Mouse (Mus musculus) cerebellum, adult 2 months (tissue): ENCODE results near the gene Pde10a. TPM values are rescaled to one million over a fixed set of nuclear protein-coding genes. Genes with fewer than 3 reads are reported as not detected.

Experiments used
- DNase-seq, 2 experiments: peaks; one replicate each; pipeline ENCODE4 v3.0.0; 2021
- H3K27ac ChIP-seq: fragments of 200-500 bp; 2 replicates; pipeline ENCODE4 v1.5.1; 2012; ENCODE audit warnings: low read length, control low read depth, inconsistent platforms; ENCODE audit not compliant: insufficient read depth
- H3K27me3 ChIP-seq: fragments of 200-500 bp; 2 replicates; pipeline ENCODE4 v1.6.1; 2012; ENCODE audit warnings: inconsistent platforms, mild to moderate bottlenecking, low read length, moderate library complexity; ENCODE audit not compliant: control insufficient read depth, insufficient read depth
- H3K4me1 ChIP-seq: fragments of 200-500 bp; 2 replicates; pipeline ENCODE4 v1.6.1; 2011; ENCODE audit warnings: low read length; ENCODE audit not compliant: control insufficient read depth, insufficient read depth
- H3K4me3 ChIP-seq: fragments of 200-500 bp; replicated peaks from 2 replicates; pipeline ENCODE3; 2011; ENCODE audit warnings: mild to moderate bottlenecking, low read depth, low read length, control low read depth; ENCODE audit not compliant: insufficient read depth
- CTCF ChIP-seq: fragments of 200-500 bp; IDR thresholded peaks from 2 replicates; pipeline ENCODE4 v1.5.1; 2011; ENCODE audit warnings: low read depth, mild to moderate bottlenecking, control low read depth, low read length, moderate library complexity, borderline replicate concordance; ENCODE audit not compliant: insufficient read depth
- POLR2A ChIP-seq: fragments of 200-500 bp; IDR thresholded peaks from 2 replicates; pipeline ENCODE4 v1.6.1; 2011; ENCODE audit warnings: low read length, control low read depth, borderline replicate concordance; ENCODE audit not compliant: insufficient read depth
- WGBS: fragments of 180-500 bp; shearing (Covaris S2); methylation state at CpG from one replicate; pipeline ENCODE4 v1.1.7; 2018; 5-methylcytosine and 5-hydroxymethylcytosine counted together
- polyA plus RNA-seq: library from polyadenylated mRNA; depleted of rRNA; stranded (reverse); fragments of >200 nt; gene quantifications from 2 replicates; pipeline ENCODE4 v1.2.3, GENCODE M21; 2012

Pde10a gene
- polyA plus RNA-seq, 1 experiment, result 40.9 TPM

DNA sequence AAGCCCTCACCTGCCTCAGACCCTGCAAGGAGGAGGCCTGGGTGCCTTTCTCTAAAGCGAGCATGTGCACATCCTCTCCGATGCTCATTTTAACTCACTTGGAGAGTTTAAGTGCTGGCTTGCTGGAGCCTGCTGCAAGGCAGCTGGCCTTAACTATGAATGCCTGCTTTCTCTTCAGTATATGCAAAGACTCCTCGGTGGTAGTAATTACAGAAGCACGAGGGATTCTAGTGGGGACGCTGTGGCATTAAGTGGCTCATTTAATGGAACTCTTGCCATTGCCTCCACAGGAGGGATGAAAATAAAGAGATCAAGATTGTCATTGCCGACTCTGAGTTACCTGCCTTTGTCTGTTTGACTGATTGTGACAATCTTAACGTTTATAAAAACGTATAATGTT is 101.2 kb downstream of the Pde10a start:
- no peak for TF ChIP-seq POLR2A
- no peak overlapping the region for H3K27ac ChIP-seq
- no peak overlapping the region for H3K4me3 ChIP-seq
- WGBS, result 47% methylated on average over 8 of the region's 8 CpGs
- no peaks in the 10 kb centered on the region for H3K27me3 ChIP-seq
- H3K4me1 ChIP-seq, result peaks cover 17% of the 10 kb centered on the region
- DNase-seq, result no peak

DNA sequence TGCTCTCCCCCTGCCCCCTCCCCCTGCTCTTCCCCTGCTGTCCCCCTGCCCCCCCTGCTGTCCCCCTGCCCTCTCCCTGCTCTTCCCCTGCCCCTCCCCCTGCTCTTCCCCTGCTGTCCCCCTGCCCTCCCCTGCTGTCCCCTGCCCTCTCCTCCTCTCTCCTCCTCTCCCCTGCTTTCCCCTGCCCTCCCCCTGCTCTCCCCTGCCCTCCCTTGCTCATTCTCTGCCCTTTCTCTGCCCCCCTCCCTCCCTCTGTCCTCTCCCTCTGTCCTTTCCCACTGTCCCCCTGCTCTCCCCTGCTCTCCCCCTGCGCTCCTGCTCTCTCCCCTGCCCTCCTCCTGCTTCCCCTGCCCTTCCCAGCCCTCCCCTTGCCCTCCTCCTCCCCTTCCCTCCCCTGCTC is 106.5 kb downstream of the Pde10a start:
- TF ChIP-seq POLR2A (no peak), CTCF (no peak)
- H3K27ac ChIP-seq, result no peak overlapping the region
- DNase-seq, result peak in 1 of 2 experiments; percentile 2
- H3K4me1 ChIP-seq, result peaks cover 23% of the 10 kb centered on the region
- WGBS, result 57% methylated on average over 1 of the region's 1 CpGs
- H3K27me3 ChIP-seq, result no peaks in the 10 kb centered on the region
- no peak overlapping the region for H3K4me3 ChIP-seq

DNA sequence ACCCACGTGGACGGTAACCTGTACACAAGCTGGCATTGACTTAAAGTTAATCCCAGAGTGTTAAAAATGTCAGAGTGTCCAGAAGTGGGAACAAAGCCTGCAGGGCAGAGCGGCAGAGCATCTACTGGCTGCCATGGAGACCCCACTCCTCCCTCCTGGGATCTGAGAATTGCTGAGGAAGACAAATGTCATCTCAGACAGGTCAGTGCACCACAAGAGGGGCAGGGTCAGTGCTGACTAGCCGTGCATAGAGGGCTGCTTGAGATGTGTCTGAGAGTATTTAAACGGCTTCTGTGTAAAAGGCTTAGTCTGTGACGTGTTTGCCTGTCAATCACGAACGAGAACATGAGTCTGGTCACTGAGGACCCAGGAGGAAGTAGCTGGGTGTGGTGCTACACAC is 108.4 kb downstream of the Pde10a start:
- peak in 1 of 2 experiments; percentile 45 for DNase-seq
- 35% methylated on average over 8 of the region's 8 CpGs for WGBS
- H3K27me3 ChIP-seq, result no peaks in the 10 kb centered on the region
- H3K27ac ChIP-seq, result no peak overlapping the region
- H3K4me3 ChIP-seq, result no peak overlapping the region
- peaks cover 27% of the 10 kb centered on the region for H3K4me1 ChIP-seq
- no peak for TF ChIP-seq POLR2A
- no peak for TF ChIP-seq CTCF

DNA sequence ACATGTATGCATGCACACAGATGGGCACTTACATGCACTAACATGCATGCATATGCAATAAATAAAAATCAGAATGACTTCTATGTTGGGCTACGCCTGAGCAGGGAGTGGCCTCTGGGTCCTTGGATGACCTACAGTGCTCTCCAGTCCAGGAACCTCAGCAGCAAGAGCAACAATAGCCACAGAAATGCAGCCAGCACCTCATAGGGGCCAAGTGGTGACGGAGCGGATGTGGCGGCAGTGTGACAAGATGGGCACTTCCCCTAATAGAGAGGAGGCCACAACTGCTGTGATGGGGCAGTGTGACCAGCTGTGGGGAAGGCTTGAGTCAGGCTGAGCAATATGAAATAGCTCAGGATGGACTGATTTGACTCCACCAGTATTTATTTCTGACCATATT is 109.3 kb downstream of the Pde10a start:
- H3K27ac ChIP-seq, result no peak overlapping the region
- no peaks in the 10 kb centered on the region for H3K27me3 ChIP-seq
- TF ChIP-seq CTCF, result no peak
- no peak for TF ChIP-seq POLR2A
- H3K4me3 ChIP-seq, result no peak overlapping the region
- 77% methylated on average over 4 of the region's 4 CpGs for WGBS
- H3K4me1 ChIP-seq, result peaks cover 27% of the 10 kb centered on the region
- DNase-seq, result peak in 1 of 2 experiments; percentile 24

DNA sequence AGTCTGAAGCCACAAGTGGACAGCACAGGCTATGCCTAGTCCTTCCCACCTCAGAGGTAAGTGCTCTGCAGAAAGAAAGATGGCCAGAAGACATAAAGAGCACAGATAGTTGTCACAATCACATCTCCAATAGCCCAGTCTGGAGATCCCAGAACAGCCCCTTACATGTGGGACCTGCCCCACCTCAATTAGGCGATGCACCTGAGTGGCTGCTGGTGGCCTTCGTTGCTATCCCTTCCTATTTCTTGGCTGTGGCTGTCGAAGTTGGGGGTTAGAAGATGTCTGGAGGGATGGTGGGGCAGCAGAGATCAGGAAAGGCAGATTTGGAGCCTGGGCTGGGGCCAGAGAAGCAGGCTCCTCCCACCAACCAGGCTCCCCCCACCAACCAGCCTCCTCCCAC is 111.1 kb downstream of the Pde10a start:
- Histone ChIP-seq H3K4me3 (no peak overlapping the region), H3K27me3 (no peaks in the 10 kb centered on the region), H3K4me1 (peaks cover 20% of the 10 kb centered on the region), H3K27ac (no peak overlapping the region)
- WGBS, result 54% methylated on average over 3 of the region's 3 CpGs
- TF ChIP-seq POLR2A, result no peak
- no peak for TF ChIP-seq CTCF
- DNase-seq, result peak in 1 of 2 experiments; percentile 20

DNA sequence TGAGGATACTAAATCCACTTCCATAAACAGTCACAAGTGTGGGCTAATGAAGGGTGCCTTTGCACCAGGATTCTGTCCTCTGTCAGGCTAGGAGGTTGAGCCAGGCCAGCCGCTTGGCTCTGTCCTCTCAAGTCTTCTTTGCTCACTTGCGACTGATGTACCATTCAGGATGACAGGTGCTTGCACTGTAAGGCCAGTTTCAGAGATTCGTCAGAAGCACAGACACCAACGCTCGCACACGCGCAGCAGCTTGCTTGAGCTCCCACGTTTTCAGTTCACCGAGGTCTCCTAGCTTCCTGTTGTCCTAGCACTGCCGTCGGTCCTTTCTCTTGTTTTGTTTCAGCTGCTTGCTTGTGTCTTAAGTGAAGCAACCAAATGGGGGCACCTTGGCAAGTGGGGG is 111.5 kb downstream of the Pde10a start:
- DNase-seq, result peak in 1 of 2 experiments; percentile 24
- TF ChIP-seq POLR2A (no peak), CTCF (no peak)
- peaks cover 21% of the 10 kb centered on the region for H3K4me1 ChIP-seq
- no peak overlapping the region for H3K4me3 ChIP-seq
- H3K27ac ChIP-seq, result no peak overlapping the region
- no peaks in the 10 kb centered on the region for H3K27me3 ChIP-seq
- 51% methylated on average over 11 of the region's 11 CpGs for WGBS

DNA sequence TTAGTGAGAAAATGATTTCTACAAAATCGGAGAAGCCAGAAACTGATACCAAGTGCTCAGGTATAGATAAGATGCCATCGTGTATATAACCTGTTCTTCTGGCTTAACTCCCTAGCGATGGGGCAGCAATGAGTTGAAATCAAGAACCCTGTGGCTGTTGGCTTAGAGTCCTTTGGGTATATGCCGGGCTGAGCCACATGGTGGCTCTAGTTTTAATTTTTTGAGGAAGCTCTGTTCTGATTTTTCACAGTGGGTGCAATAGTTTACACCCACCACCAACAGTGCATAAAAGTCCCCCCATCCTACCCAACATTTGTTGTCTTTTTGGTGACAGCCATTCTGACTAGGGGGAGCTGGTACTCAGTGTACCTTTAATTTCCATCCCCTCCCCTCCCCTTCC is 112.0 kb downstream of the Pde10a start:
- Histone ChIP-seq H3K27ac (no peak overlapping the region), H3K4me1 (peaks cover 23% of the 10 kb centered on the region), H3K4me3 (no peak overlapping the region), H3K27me3 (no peaks in the 10 kb centered on the region)
- TF ChIP-seq CTCF (peak; percentile 14; the same call in 1 of the 2 replicates), POLR2A (no peak)
- WGBS, result 28% methylated on average over 4 of the region's 4 CpGs
- DNase-seq, result peak; percentile 34 to 43

DNA sequence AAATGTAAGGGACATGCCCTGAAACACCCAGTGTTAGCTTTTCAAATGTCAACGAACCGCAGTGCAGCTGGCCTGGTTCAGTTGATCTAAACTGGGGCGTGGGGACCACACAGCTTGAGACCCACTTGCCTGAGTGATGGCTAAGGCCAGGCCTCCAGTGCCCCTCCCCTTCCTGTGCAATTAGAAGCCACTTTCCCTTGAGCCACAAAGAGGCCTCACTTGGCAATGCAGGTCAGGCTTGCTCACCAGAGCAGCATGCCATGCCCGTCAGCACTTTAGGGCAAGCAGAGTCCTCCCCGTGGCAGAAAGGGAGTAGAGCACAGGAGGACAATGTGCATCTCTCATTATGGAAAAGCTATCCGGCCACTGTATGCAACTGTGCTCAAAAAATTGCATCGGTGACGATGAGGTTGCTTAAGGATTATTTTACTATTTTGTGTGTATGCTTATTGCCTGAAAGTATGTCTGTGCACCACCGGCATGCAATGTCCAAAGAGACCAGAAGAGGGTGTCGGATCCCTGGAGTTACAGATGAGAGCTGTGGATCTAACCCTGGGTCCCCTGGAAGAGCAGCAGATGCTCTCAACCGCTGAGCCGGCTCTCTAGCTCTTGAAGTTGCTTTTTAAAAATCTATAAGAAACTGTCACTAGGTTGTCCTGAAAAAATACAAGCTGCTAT is 114.7 kb downstream of the Pde10a start:
- DNase-seq, result peak in 1 of 2 experiments; percentile 29
- no peak overlapping the region for H3K27ac ChIP-seq
- H3K27me3 ChIP-seq, result no peaks in the 10 kb centered on the region
- TF ChIP-seq CTCF (peak; percentile 27; the same call in 1 of the 2 replicates), POLR2A (no peak)
- no peak overlapping the region for H3K4me3 ChIP-seq
- peaks cover 18% of the 10 kb centered on the region for H3K4me1 ChIP-seq
- 80% methylated on average over 12 of the region's 12 CpGs for WGBS

DNA sequence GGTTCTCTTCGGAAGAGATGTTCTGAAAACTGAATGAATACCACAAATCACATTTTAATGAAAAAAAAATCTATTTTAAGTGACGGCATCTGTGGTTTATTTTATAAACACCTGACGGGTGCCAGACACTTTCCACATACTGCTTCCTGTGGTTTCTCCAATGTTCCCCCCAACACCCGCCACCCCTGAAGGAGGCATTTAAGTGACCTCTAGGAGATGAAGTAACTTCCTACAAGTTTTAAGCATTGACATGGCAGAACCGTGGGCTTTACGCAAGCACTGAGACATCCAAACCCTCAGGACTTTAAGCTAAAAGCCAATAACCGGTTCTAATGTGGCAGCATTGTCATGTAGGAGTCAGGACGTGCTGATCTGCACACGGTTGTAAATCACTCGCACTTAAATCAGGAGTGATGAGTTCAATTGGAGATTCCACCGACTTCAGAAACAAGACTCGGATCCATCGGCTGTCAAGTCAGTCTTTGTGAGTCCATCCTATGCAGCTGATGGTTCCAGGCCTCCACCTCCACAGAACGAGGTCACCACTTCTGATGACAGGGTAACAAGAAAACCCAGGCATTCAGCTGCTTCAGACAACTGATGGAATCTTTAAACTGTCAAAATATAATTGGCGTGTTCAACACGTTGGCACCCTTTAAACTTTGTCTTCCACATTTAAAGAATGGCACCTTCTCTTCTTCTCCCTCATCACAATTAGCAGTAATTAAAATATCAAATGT is 115.7 kb downstream of the Pde10a start:
- Histone ChIP-seq H3K4me1 (peaks cover 20% of the 10 kb centered on the region), H3K27ac (no peak overlapping the region), H3K27me3 (no peaks in the 10 kb centered on the region), H3K4me3 (no peak overlapping the region)
- WGBS, result 83% methylated on average over 16 of the region's 16 CpGs
- TF ChIP-seq POLR2A, result no peak
- TF ChIP-seq CTCF, result no peak
- DNase-seq, result peak in 1 of 2 experiments; percentile 8
